Mouse (Mus musculus) urinary bladder, postnatal 0 days (tissue): ENCODE results near the gene Rorb. TPM values are rescaled to one million over a fixed set of nuclear protein-coding genes. Genes with fewer than 3 reads are reported as not detected.

Experiments used
- polyA plus RNA-seq: library from polyadenylated mRNA; unstranded; fragments of >200 nt; fragmentation: Nextera tagmentation; extraction: Ambion mirVana; gene quantifications from 2 replicates; pipeline ENCODE4 v1.2.1, GENCODE M21; 2015

The Rorb gene
- 0.08 and 0.10 TPM in 2 replicates for polyA plus RNA-seq

GRCm38 (mm10) chr19:19110793-19111427 is at the start of gene Rorb:
Gene Rorb (minus strand): TSS chr19:19111196.

